Mouse (Mus musculus): ENCODE data around the gene Oxct2a. TPM values are rescaled to one million over a fixed set of nuclear protein-coding genes. Genes with fewer than 3 reads are reported as not detected.

Oxct2a gene
- total RNA-seq, 1 experiment: 3.6 TPM

DNA sequence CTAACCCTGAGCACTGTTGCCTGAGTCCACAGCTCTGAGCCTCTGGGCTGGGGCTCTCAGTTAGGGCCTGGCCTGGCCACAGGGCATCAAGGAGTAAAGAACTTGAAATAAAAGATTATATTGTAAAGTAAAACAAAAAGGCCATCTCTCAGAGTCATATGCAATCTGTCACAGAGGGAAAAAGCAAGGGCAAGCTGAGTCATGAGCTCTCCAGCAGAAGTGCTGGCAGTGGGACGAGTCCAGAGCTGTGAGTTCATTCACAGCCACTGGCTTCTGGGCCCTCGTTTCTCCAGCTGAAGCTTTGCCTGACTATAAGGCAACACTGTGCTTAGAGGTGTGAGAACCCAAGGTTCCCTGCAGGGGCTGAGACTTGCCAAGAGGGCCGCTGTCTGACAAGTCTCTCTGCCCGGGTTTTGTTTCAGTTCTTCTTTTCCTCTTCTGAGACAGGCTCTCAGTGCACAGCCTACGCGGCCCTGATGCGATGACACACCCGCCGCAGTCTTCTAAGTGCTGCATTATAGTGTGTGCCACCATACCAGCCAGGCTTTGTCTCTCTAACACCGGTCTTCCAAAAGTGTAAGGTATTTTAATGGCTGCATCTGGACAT, 29.9 kb upstream of the Oxct2a start:
- no peak overlapping the region for H3K9ac ChIP-seq (ENCODE audit: insufficient read depth, low read depth, low read length, poor library complexity, severe bottlenecking)
- TF ChIP-seq HCFC1 (IDR thresholded peaks at IDR 0.05; ENCODE audit: borderline replicate concordance, insufficient read depth, low read length): no peak
- no peak for TF ChIP-seq CHD2 (IDR thresholded peaks at IDR 0.05; ENCODE audit: low read depth, low read length)
- no peak for TF ChIP-seq ZC3H11A (IDR thresholded peaks at IDR 0.05; ENCODE audit: borderline replicate concordance, low read depth, low read length)
- no peak for TF ChIP-seq MAFK (IDR thresholded peaks at IDR 0.05; ENCODE audit: insufficient read depth, low read depth, low read length)
- no peak for TF ChIP-seq ZNF384 (IDR thresholded peaks at IDR 0.05; ENCODE audit: low read depth, low read length)
- no peak for DNase-seq (ENCODE audit: low read depth, low spot score)
- H3K4me3 ChIP-seq (ENCODE audit: insufficient read depth in 1 of 2, low read depth in 1 of 2, low read length in 2 of 2, poor library complexity in 1 of 2, severe bottlenecking in 1 of 2): no peak overlapping the region
- in situ Hi-C loops (cut with MboI; ENCODE audit: low sequenced_read_pairs in 2 of 2, unreplicated experiment in 2 of 2): no loop called here
- H3K36me3 ChIP-seq (ENCODE audit: control insufficient read depth, insufficient read depth, low read length, poor library complexity, severe bottlenecking): peaks cover 32% of the 10 kb centered on the region
- no peak overlapping the region for H3K27ac ChIP-seq (ENCODE audit: insufficient read depth, low read depth, low read length, poor library complexity, severe bottlenecking)
- no peaks in the 10 kb centered on the region for H3K9me3 ChIP-seq (ENCODE audit: control insufficient read depth, insufficient read depth, low read depth, low read length)
- no peaks in the 10 kb centered on the region for H3K4me1 ChIP-seq (ENCODE audit: control insufficient read depth in 2 of 2, insufficient read depth in 2 of 2, low read length in 2 of 2, poor library complexity in 1 of 2)

DNA sequence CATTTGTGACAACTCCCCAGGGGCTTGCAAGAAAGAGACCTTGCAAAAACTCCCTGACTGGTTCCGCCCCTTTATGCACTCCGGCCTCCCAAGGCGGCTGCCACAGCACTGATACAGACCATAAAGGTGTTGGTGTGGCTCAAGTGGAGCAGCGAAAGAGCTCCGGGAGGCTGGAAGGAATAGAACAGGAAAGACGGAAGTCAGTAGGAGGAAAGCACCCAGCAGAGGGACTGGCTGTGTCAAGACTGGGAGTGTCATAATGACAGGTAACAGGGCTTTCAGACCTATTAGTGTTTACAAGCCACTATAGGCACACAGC, 20.0 kb upstream of the Oxct2a start:
- Histone ChIP-seq H3K9me3 (ENCODE audit: control insufficient read depth, insufficient read depth, low read depth, low read length) (no peaks in the 10 kb centered on the region), H3K9ac (ENCODE audit: insufficient read depth, low read depth, low read length, poor library complexity, severe bottlenecking) (no peak overlapping the region), H3K4me1 (ENCODE audit: control insufficient read depth in 2 of 2, insufficient read depth in 2 of 2, low read length in 2 of 2, poor library complexity in 1 of 2) (peaks cover 0 to 8% of the 10 kb centered on the region in 2 experiments; a peak in 2 of 4 replicates), H3K27ac (ENCODE audit: insufficient read depth, low read depth, low read length, poor library complexity, severe bottlenecking) (0 out of 2 replicates have a peak overlapping the region, but pooled peaks have one; percentile 14), H3K36me3 (ENCODE audit: control insufficient read depth, insufficient read depth, low read length, poor library complexity, severe bottlenecking) (no peaks in the 10 kb centered on the region), H3K4me3 (ENCODE audit: insufficient read depth in 1 of 2, low read depth in 1 of 2, low read length in 2 of 2, poor library complexity in 1 of 2, severe bottlenecking in 1 of 2) (peak overlapping the region; percentile 84)
- in situ Hi-C loops (cut with MboI; ENCODE audit: low sequenced_read_pairs in 2 of 2, unreplicated experiment in 2 of 2): no loop called here
- no peak for TF ChIP-seq ZNF384 (IDR thresholded peaks at IDR 0.05; ENCODE audit: low read depth, low read length)
- no peak for TF ChIP-seq CHD2 (IDR thresholded peaks at IDR 0.05; ENCODE audit: low read depth, low read length)
- TF ChIP-seq MAFK (IDR thresholded peaks at IDR 0.05; ENCODE audit: insufficient read depth, low read depth, low read length): no peak
- no peak for TF ChIP-seq ZC3H11A (IDR thresholded peaks at IDR 0.05; ENCODE audit: borderline replicate concordance, low read depth, low read length)
- TF ChIP-seq HCFC1 (IDR thresholded peaks at IDR 0.05; ENCODE audit: borderline replicate concordance, insufficient read depth, low read length): no peak
- DNase-seq (ENCODE audit: low read depth, low spot score): peak; percentile 47

DNA sequence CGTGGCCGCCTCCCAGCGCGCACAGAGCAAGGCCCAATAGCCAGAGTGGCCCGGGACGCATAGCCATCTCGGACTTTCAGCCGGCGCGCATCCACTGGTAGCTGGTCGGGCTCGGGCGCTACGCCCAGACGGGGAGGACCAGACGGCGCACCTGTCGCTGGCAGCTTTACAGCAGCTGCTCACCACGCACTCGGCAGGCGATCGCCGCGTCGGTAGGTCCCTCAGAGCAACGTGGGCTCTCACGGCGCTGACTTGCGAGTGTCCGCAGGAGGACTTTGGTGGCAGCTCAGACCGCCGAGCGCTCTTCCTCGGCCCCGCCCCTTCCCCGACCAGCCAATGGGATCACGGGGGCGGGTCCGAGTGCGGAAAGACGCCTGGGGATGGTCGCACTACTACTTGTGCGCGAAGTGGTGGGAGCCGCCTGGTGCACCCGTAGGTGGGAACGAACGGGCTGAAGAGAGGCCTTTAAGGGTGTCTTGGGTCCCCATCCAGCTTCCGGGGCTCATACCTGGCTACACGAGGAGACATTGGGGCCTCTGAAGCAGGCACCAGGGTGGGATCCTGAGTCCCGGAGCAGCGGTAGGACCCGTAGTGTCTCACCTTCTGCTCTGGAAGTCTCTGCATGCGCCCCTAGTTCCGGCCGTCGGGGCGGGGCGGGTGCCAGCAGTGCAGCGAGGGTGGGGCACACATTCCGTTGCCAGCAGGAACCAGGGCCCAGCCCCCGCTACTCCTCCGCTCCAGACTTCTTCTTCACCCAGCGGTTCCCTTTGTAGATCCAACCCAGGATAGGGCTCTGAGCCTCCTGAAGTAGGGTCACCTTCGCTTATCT, 19.4 kb upstream of the Oxct2a start, which contains the start of gene Bmp8a:
TSS of gene Bmp8a (minus strand) at position 611 of the 829 bp plus-strand sequence.
- DNase-seq (ENCODE audit: low read depth, low spot score): peak; percentile 83
- TF ChIP-seq HCFC1 (IDR thresholded peaks at IDR 0.05; ENCODE audit: borderline replicate concordance, insufficient read depth, low read length): no peak
- TF ChIP-seq MAFK (IDR thresholded peaks at IDR 0.05; ENCODE audit: insufficient read depth, low read depth, low read length): no peak
- no peak for TF ChIP-seq ZNF384 (IDR thresholded peaks at IDR 0.05; ENCODE audit: low read depth, low read length)
- TF ChIP-seq ZC3H11A (IDR thresholded peaks at IDR 0.05; ENCODE audit: borderline replicate concordance, low read depth, low read length): no peak
- no peak for TF ChIP-seq CHD2 (IDR thresholded peaks at IDR 0.05; ENCODE audit: low read depth, low read length)
- in situ Hi-C loops (cut with MboI; ENCODE audit: low sequenced_read_pairs in 2 of 2, unreplicated experiment in 2 of 2): no loop called here
- Histone ChIP-seq H3K36me3 (ENCODE audit: control insufficient read depth, insufficient read depth, low read length, poor library complexity, severe bottlenecking) (no peaks in the 10 kb centered on the region), H3K4me3 (ENCODE audit: insufficient read depth in 1 of 2, low read depth in 1 of 2, low read length in 2 of 2, poor library complexity in 1 of 2, severe bottlenecking in 1 of 2) (peak within 1 kb of the TSS; percentile 84), H3K4me1 (ENCODE audit: control insufficient read depth in 2 of 2, insufficient read depth in 2 of 2, low read length in 2 of 2, poor library complexity in 1 of 2) (peaks cover 0 to 8% of the 10 kb centered on the region in 2 experiments; a peak in 2 of 4 replicates), H3K9me3 (ENCODE audit: control insufficient read depth, insufficient read depth, low read depth, low read length) (no peaks in the 10 kb centered on the region), H3K27ac (ENCODE audit: insufficient read depth, low read depth, low read length, poor library complexity, severe bottlenecking) (0 out of 2 replicates have a peak within 1 kb of the TSS, but pooled peaks have one; percentile 14), H3K9ac (ENCODE audit: insufficient read depth, low read depth, low read length, poor library complexity, severe bottlenecking) (peak within 1 kb of the TSS; percentile 76)

GRCm38 (mm10) chr4:123342091-123342641, 18.7 kb upstream of the Oxct2a start:
- H3K9ac ChIP-seq (ENCODE audit: insufficient read depth, low read depth, low read length, poor library complexity, severe bottlenecking): peak overlapping the region; percentile 57
- H3K4me1 ChIP-seq (ENCODE audit: control insufficient read depth in 2 of 2, insufficient read depth in 2 of 2, low read length in 2 of 2, poor library complexity in 1 of 2): peaks cover 0 to 8% of the 10 kb centered on the region in 2 experiments; a peak in 2 of 4 replicates
- H3K27ac ChIP-seq (ENCODE audit: insufficient read depth, low read depth, low read length, poor library complexity, severe bottlenecking): no peak overlapping the region
- H3K4me3 ChIP-seq (ENCODE audit: insufficient read depth in 1 of 2, low read depth in 1 of 2, low read length in 2 of 2, poor library complexity in 1 of 2, severe bottlenecking in 1 of 2): peak overlapping the region; percentile 84
- no peaks in the 10 kb centered on the region for H3K36me3 ChIP-seq (ENCODE audit: control insufficient read depth, insufficient read depth, low read length, poor library complexity, severe bottlenecking)
- TF ChIP-seq ZC3H11A (IDR thresholded peaks at IDR 0.05; ENCODE audit: borderline replicate concordance, low read depth, low read length): no peak
- TF ChIP-seq ZNF384 (IDR thresholded peaks at IDR 0.05; ENCODE audit: low read depth, low read length): no peak
- TF ChIP-seq CHD2 (IDR thresholded peaks at IDR 0.05; ENCODE audit: low read depth, low read length): no peak
- TF ChIP-seq HCFC1 (IDR thresholded peaks at IDR 0.05; ENCODE audit: borderline replicate concordance, insufficient read depth, low read length): no peak
- in situ Hi-C loops (cut with MboI; ENCODE audit: low sequenced_read_pairs in 2 of 2, unreplicated experiment in 2 of 2): no loop called here
- no peaks in the 10 kb centered on the region for H3K9me3 ChIP-seq (ENCODE audit: control insufficient read depth, insufficient read depth, low read depth, low read length)
- no peak for DNase-seq (ENCODE audit: low read depth, low spot score)
